Mouse (Mus musculus): ENCODE data around the gene Plekhh3. TPM values are rescaled to one million over a fixed set of nuclear protein-coding genes. Genes with fewer than 3 reads are reported as not detected.

The Plekhh3 gene
- total and polyA plus RNA-seq, 3 experiments = 1.5 to 3.8 (median 2.6) TPM

DNA sequence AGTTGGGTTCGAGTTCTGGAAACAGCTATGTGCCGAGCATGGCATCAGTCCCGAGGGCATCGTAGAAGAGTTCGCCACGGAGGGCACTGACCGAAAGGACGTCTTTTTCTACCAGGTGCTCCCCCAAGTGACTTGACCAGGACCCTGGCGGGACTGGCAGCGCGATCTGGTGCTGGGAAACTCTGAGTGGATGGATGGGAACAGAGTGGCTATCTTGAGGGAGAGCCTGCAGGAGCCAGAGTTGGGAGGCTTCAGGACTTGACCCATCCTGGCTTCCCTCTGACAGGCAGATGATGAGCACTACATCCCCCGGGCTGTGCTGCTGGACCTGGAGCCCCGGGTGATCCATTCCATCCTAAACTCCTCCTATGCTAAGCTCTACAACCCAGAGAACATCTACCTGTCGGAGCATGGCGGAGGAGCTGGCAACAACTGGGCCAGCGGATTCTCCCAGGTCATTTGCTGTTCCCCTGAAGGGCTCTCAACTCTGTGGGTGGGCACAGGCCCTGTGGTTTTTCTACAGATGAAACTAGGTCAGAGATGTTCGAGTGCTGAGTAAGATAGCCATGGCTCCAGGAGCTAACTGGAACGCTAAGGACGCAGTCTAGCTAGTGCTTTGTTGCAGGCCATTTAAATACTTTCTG, 50.5 kb downstream of the Plekhh3 start:
- no peak for ATAC-seq (ENCODE audit: extremely low read depth, insufficient number of reproducible peaks, low FRiP score, poor library complexity, severe bottlenecking)
- peaks cover 49% of the 10 kb centered on the region for H3K4me1 ChIP-seq (ENCODE audit: insufficient read depth, low read depth, low read length)
- H3K36me3 ChIP-seq (replicated peaks) = peaks cover 57% of the 10 kb centered on the region

DNA sequence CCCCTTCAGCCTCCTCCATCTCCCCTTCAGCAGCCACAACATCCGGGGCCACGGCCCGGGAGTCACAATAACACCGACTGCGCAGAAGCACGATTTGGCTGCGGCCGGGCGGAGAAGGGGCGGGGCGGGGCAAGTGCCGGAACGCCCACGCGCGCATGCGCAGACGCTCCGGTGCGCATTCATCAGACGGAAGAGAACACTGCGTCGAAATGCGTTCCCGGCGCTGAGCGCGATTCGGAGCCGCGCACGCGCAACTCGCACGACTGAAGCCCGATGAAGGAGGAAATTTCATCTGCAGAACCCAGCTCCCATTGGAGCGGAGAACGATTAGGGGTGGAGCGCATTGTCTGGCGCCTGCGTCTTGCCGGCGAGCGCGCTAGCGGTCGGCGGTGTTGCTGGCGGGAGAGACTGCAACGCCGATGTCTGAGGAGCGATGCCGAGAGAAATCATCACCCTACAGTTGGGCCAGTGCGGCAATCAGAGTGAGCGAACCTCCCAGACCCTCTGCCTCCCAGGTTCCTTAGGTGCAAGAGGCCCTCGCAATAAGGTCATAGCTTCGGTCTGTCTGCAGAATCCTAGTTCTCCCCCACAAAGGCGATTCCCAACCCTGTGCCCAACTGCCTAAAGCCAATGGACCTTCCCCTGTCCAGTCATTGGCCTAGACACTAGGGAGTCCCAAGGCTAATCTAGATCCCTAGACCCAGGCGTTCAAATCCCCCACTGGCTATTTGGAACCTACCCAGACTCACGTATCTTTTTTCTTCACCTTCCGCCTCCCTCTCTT, 51.2 kb downstream of the Plekhh3 start, which contains the start of the genes Retreg3 and Tubg1:
Gene Retreg3, minus strand, starts transcription at position 133 of the 784 bp plus-strand sequence.
Gene Tubg1, plus strand, starts transcription at position 178 of the 784 bp plus-strand sequence.
- peak within 1 kb of the TSS; percentile 92 for H3K4me3 ChIP-seq (ENCODE audit: low read depth, low read length)
- peaks cover 53% of the 10 kb centered on the region for H3K4me1 ChIP-seq (ENCODE audit: insufficient read depth, low read depth, low read length)
- peak; percentile 94 for DNase-seq (ENCODE audit: low spot score)
- TF ChIP-seq GATA1 (IDR thresholded peaks at IDR 0.05; ENCODE audit: borderline replicate concordance, low read length) = no peak
- no peaks in the 10 kb centered on the region for H3K9me3 ChIP-seq (replicated peaks)
- peaks cover 58% of the 10 kb centered on the region for H3K36me3 ChIP-seq (replicated peaks)
- H3K27me3 ChIP-seq (ENCODE audit: insufficient read depth, low read length) = peaks cover 6% of the 10 kb centered on the region; the same call in 1 of the 2 replicates
- ATAC-seq (ENCODE audit: extremely low read depth, insufficient number of reproducible peaks, low FRiP score, poor library complexity, severe bottlenecking) = peak; percentile 90

More for the DNA sequence above, 50.5 kb downstream of the Plekhh3 start:
- Histone ChIP-seq H3K27me3 (ENCODE audit: insufficient read depth, low read length) (peaks cover 6% of the 10 kb centered on the region; the same call in 1 of the 2 replicates), H3K9me3 (replicated peaks) (no peaks in the 10 kb centered on the region), H3K4me3 (ENCODE audit: low read depth, low read length) (peak overlapping the region; percentile 92)
- TF ChIP-seq POLR2AphosphoS5 (IDR thresholded peaks at IDR 0.05; ENCODE audit: insufficient replicate concordance, low read depth, low read length) = no peak
- TF ChIP-seq TAL1 (conservative IDR thresholded peaks at IDR 0.05; ENCODE audit: low read depth, low read length) = no peak
- TF ChIP-seq CTCF (IDR thresholded peaks at IDR 0.05; ENCODE audit: low read depth, low read length) = no peak
- no peak for TF ChIP-seq GATA1 (IDR thresholded peaks at IDR 0.05; ENCODE audit: borderline replicate concordance, low read length)
- no peak for DNase-seq (ENCODE audit: low spot score)

DNA sequence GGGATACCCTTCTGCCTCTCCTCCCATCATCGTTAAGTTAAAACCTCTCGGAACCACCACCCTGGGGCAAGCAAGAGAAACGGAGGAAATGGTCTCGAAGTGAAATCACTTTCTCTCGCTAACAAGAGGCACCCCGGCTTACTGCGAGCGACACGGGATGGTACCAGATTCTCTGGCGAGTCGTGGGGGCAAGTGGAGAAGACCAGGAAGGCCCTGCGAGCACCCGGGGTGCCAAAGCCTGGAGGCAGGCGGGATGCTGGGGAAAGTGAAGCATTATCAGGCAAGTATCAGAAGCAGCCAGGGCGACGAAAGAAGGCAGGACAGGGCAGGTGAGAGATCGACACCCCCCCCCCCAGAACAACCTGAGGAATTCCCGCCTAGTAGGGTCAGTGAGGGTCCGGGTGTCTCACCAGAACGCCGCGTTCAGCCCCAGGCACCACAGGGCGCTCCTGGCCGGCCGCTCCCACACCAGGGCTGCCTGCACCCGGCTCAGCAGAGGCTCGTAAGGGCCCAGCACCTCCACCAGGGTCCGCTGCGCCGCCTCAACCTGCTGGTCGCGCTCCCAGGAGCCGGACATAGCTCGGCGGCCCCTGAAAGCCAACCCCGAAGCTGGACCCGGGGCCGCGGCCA, 51.9 kb downstream of the Plekhh3 start:
- TF ChIP-seq CTCF (IDR thresholded peaks at IDR 0.05; ENCODE audit: low read depth, low read length) (no peak), GATA2 (IDR thresholded peaks at IDR 0.05; ENCODE audit: borderline replicate concordance, low read depth, low read length) (no peak), POLR2AphosphoS5 (IDR thresholded peaks at IDR 0.05; ENCODE audit: insufficient replicate concordance, low read depth, low read length) (no peak), GATA1 (IDR thresholded peaks at IDR 0.05; ENCODE audit: borderline replicate concordance, low read length) (no peak), TAL1 (conservative IDR thresholded peaks at IDR 0.05; ENCODE audit: low read depth, low read length) (no peak)
- H3K36me3 ChIP-seq (replicated peaks) = peaks cover 60% of the 10 kb centered on the region
- H3K4me1 ChIP-seq (ENCODE audit: insufficient read depth, low read depth, low read length) = peaks cover 57% of the 10 kb centered on the region
- ATAC-seq (ENCODE audit: extremely low read depth, insufficient number of reproducible peaks, low FRiP score, poor library complexity, severe bottlenecking) = no peak
- H3K9me3 ChIP-seq (replicated peaks) = no peaks in the 10 kb centered on the region
- H3K27me3 ChIP-seq (ENCODE audit: insufficient read depth, low read length) = 0 out of 2 replicates have a peak, but pooled peaks cover under 1% of the 10 kb centered on the region
- H3K4me3 ChIP-seq (ENCODE audit: low read depth, low read length) = peak overlapping the region; percentile 92
- DNase-seq (ENCODE audit: low spot score) = peak; percentile 77

DNA sequence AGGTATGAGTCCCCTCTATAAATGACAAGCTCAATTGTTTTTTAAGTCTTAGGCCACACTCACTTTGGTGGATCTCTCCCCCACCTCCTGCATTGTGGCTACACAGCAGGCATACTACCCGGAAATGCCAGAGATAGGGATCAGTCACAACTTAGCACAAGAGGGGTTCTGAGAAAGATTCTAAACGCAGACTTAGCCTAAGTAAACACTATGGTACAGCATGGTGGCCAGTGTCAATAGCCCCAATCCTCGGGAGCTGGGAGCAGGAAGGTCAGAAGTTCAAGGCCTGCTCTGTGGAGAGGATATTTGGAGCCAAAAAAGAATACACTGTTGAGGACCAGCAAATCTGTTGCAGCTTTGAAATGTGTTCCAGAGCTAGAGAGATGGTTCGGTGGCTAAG, 53.0 kb downstream of the Plekhh3 start:
- DNase-seq (ENCODE audit: low spot score) (no peak), ATAC-seq (ENCODE audit: extremely low read depth, insufficient number of reproducible peaks, low FRiP score, poor library complexity, severe bottlenecking) (no peak)
- Histone ChIP-seq H3K27me3 (ENCODE audit: insufficient read depth, low read length) (no peaks in the 10 kb centered on the region), H3K4me3 (ENCODE audit: low read depth, low read length) (peak overlapping the region; percentile 92; the same call in 1 of the 2 replicates), H3K36me3 (replicated peaks) (peaks cover 58% of the 10 kb centered on the region), H3K4me1 (ENCODE audit: insufficient read depth, low read depth, low read length) (peaks cover 55% of the 10 kb centered on the region), H3K9me3 (replicated peaks) (no peaks in the 10 kb centered on the region)
- TF ChIP-seq CTCF (IDR thresholded peaks at IDR 0.05; ENCODE audit: low read depth, low read length) = no peak
- no peak for TF ChIP-seq GATA1 (IDR thresholded peaks at IDR 0.05; ENCODE audit: borderline replicate concordance, low read length)
- TF ChIP-seq TAL1 (conservative IDR thresholded peaks at IDR 0.05; ENCODE audit: low read depth, low read length) = no peak
- TF ChIP-seq POLR2AphosphoS5 (IDR thresholded peaks at IDR 0.05; ENCODE audit: insufficient replicate concordance, low read depth, low read length) = no peak
- TF ChIP-seq GATA2 (IDR thresholded peaks at IDR 0.05; ENCODE audit: borderline replicate concordance, low read depth, low read length) = no peak

DNA sequence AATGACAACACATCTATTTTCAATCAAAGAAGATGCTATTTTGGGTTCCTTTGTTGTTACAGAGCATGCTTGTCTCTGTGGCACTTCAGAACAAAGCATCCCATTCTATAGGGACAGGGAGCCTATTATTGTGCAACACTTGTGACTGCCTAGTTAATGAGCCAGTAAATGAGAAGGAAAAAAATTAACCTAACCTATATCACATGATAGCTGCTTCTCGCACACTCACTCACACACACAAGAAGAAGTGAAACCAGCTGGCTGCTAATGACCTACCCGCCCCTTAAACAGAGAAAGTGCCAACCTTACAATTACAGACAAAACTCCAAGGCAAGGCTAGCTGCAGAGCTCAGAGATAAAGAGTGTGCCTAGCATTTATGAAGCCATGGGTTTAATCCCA, 55.6 kb downstream of the Plekhh3 start:
- Histone ChIP-seq H3K9me3 (replicated peaks) (peaks cover 3% of the 10 kb centered on the region; the same call in 1 of the 2 replicates), H3K4me3 (ENCODE audit: low read depth, low read length) (no peak overlapping the region), H3K27me3 (ENCODE audit: insufficient read depth, low read length) (no peaks in the 10 kb centered on the region), H3K36me3 (replicated peaks) (peaks cover 61% of the 10 kb centered on the region), H3K4me1 (ENCODE audit: insufficient read depth, low read depth, low read length) (peaks cover 44% of the 10 kb centered on the region)
- DNase-seq (ENCODE audit: low spot score) = no peak
- TF ChIP-seq TAL1 (conservative IDR thresholded peaks at IDR 0.05; ENCODE audit: low read depth, low read length) (no peak), GATA1 (IDR thresholded peaks at IDR 0.05; ENCODE audit: borderline replicate concordance, low read length) (no peak), CTCF (IDR thresholded peaks at IDR 0.05; ENCODE audit: low read depth, low read length) (no peak), POLR2AphosphoS5 (IDR thresholded peaks at IDR 0.05; ENCODE audit: insufficient replicate concordance, low read depth, low read length) (no peak), GATA2 (IDR thresholded peaks at IDR 0.05; ENCODE audit: borderline replicate concordance, low read depth, low read length) (no peak)
- ATAC-seq (ENCODE audit: extremely low read depth, insufficient number of reproducible peaks, low FRiP score, poor library complexity, severe bottlenecking) = no peak

Other genes starting within 250 kb of the Plekhh3 start
Only the 20 nearest of the 25 such genes appear.
- gene Naglu, start 101.3 kb downstream of the Plekhh3 start, total RNA-seq (2014; fragmentation: Nextera tagmentation) = 6.1 and 6.3 TPM in 2 replicates
- 14.2 and 18.4 TPM in 2 replicates for gene Naglu, start 101.3 kb downstream of the Plekhh3 start, total RNA-seq (2017)
- gene Naglu, start 101.3 kb downstream of the Plekhh3 start, polyA plus RNA-seq (2012) = 5.1 and 6.4 TPM in 2 replicates
- not detected in 2 replicates for gene Hsd17b1, start 92.9 kb downstream of the Plekhh3 start, total RNA-seq (2014; fragmentation: Nextera tagmentation)
- gene Hsd17b1, start 92.9 kb downstream of the Plekhh3 start, total RNA-seq (2017) = 0.44 and 0.76 TPM in 2 replicates
- 0.12 and 0.20 TPM in 2 replicates for gene Hsd17b1, start 92.9 kb downstream of the Plekhh3 start, polyA plus RNA-seq (2012)
- 23.6 and 26.7 TPM in 2 replicates for gene Coasy, start 88.8 kb downstream of the Plekhh3 start, total RNA-seq (2014; fragmentation: Nextera tagmentation)
- gene Coasy, start 88.8 kb downstream of the Plekhh3 start, total RNA-seq (2017) = 31.7 and 32.6 TPM in 2 replicates
- gene Coasy, start 88.8 kb downstream of the Plekhh3 start, polyA plus RNA-seq (2012) = 39.3 and 43.6 TPM in 2 replicates
- gene Mlx, start 84.1 kb downstream of the Plekhh3 start, total RNA-seq (2014; fragmentation: Nextera tagmentation) = 40.5 and 43.2 TPM in 2 replicates
- 45.5 and 45.9 TPM in 2 replicates for gene Mlx, start 84.1 kb downstream of the Plekhh3 start, total RNA-seq (2017)
- gene Mlx, start 84.1 kb downstream of the Plekhh3 start, polyA plus RNA-seq (2012) = 13.0 and 17.8 TPM in 2 replicates
- 11.1 and 15.7 TPM in 2 replicates for gene Psmc3ip, start 75.9 kb downstream of the Plekhh3 start, total RNA-seq (2014; fragmentation: Nextera tagmentation)
- gene Psmc3ip, start 75.9 kb downstream of the Plekhh3 start, total RNA-seq (2017) = 27.0 and 29.8 TPM in 2 replicates
- 20.5 and 20.6 TPM in 2 replicates for gene Psmc3ip, start 75.9 kb downstream of the Plekhh3 start, polyA plus RNA-seq (2012)
- 12.0 and 13.4 TPM in 2 replicates for gene Retreg3, start 51.5 kb downstream of the Plekhh3 start, total RNA-seq (2014; fragmentation: Nextera tagmentation)
- 43.2 and 44.0 TPM in 2 replicates for gene Retreg3, start 51.5 kb downstream of the Plekhh3 start, total RNA-seq (2017)
- gene Retreg3, start 51.5 kb downstream of the Plekhh3 start, polyA plus RNA-seq (2012) = 7.7 and 9.4 TPM in 2 replicates
- 39.8 and 42.0 TPM in 2 replicates for gene Tubg1, start 51.4 kb downstream of the Plekhh3 start, total RNA-seq (2014; fragmentation: Nextera tagmentation)
- gene Tubg1, start 51.4 kb downstream of the Plekhh3 start, total RNA-seq (2017) = 46.0 and 47.5 TPM in 2 replicates
- gene Tubg1, start 51.4 kb downstream of the Plekhh3 start, polyA plus RNA-seq (2012) = 96.1 and 120 TPM in 2 replicates
- not detected in 2 replicates for gene Tubg2, start 15.4 kb downstream of the Plekhh3 start, total RNA-seq (2014; fragmentation: Nextera tagmentation)
- gene Tubg2, start 15.4 kb downstream of the Plekhh3 start, total RNA-seq (2017) = not detected in 2 replicates
- not detected in 2 replicates for gene Tubg2, start 15.4 kb downstream of the Plekhh3 start, polyA plus RNA-seq (2012)
- gene Cntnap1, start 828 bp downstream of the Plekhh3 start, total RNA-seq (2014; fragmentation: Nextera tagmentation) = not detected in 2 replicates
- under 0.01 and 0.06 TPM in 2 replicates for gene Cntnap1, start 828 bp downstream of the Plekhh3 start, total RNA-seq (2017)
- 0.02 and 0.08 TPM in 2 replicates for gene Cntnap1, start 828 bp downstream of the Plekhh3 start, polyA plus RNA-seq (2012)
- gene Ccr10, start 4.1 kb upstream of the Plekhh3 start, total RNA-seq (2014; fragmentation: Nextera tagmentation) = not detected in 2 replicates
- gene Ccr10, start 4.1 kb upstream of the Plekhh3 start, total RNA-seq (2017) = not detected in 2 replicates
- not detected in 2 replicates for gene Ccr10, start 4.1 kb upstream of the Plekhh3 start, polyA plus RNA-seq (2012)
- gene Ezh1, start 55.1 kb upstream of the Plekhh3 start, total RNA-seq (2014; fragmentation: Nextera tagmentation) = 46.1 and 55.9 TPM in 2 replicates
- 23.9 and 25.4 TPM in 2 replicates for gene Ezh1, start 55.1 kb upstream of the Plekhh3 start, total RNA-seq (2017)
- 2.0 and 4.2 TPM in 2 replicates for gene Ezh1, start 55.1 kb upstream of the Plekhh3 start, polyA plus RNA-seq (2012)
- gene Ramp2, start 74.7 kb upstream of the Plekhh3 start, total RNA-seq (2014; fragmentation: Nextera tagmentation) = not detected in 2 replicates
- gene Ramp2, start 74.7 kb upstream of the Plekhh3 start, total RNA-seq (2017) = 0.27 TPM in 1 of 2 replicates, not detected in the other
- 0.04 and 0.10 TPM in 2 replicates for gene Ramp2, start 74.7 kb upstream of the Plekhh3 start, polyA plus RNA-seq (2012)
- gene Vps25, start 82.4 kb upstream of the Plekhh3 start, total RNA-seq (2014; fragmentation: Nextera tagmentation) = 482 and 539 TPM in 2 replicates
- 98.4 and 104 TPM in 2 replicates for gene Vps25, start 82.4 kb upstream of the Plekhh3 start, total RNA-seq (2017)
- gene Vps25, start 82.4 kb upstream of the Plekhh3 start, polyA plus RNA-seq (2012) = 140 and 170 TPM in 2 replicates
- gene Wnk4, start 89.2 kb upstream of the Plekhh3 start, total RNA-seq (2014; fragmentation: Nextera tagmentation) = 21.2 and 27.2 TPM in 2 replicates
- 2.3 and 4.2 TPM in 2 replicates for gene Wnk4, start 89.2 kb upstream of the Plekhh3 start, total RNA-seq (2017)
- gene Wnk4, start 89.2 kb upstream of the Plekhh3 start, polyA plus RNA-seq (2012) = 45.0 and 48.7 TPM in 2 replicates
- 1.5 TPM in 1 of 2 replicates, not detected in the other for gene Cntd1, start 107.7 kb upstream of the Plekhh3 start, total RNA-seq (2014; fragmentation: Nextera tagmentation)
- 0.81 and 1.1 TPM in 2 replicates for gene Cntd1, start 107.7 kb upstream of the Plekhh3 start, total RNA-seq (2017)
- gene Cntd1, start 107.7 kb upstream of the Plekhh3 start, polyA plus RNA-seq (2012) = 0.02 TPM in 1 of 2 replicates, not detected in the other
- gene Coa3, start 107.8 kb upstream of the Plekhh3 start, total RNA-seq (2014; fragmentation: Nextera tagmentation) = 52.6 and 54.1 TPM in 2 replicates
- 58.1 and 65.9 TPM in 2 replicates for gene Coa3, start 107.8 kb upstream of the Plekhh3 start, total RNA-seq (2017)
- 16.8 and 39.8 TPM in 2 replicates for gene Coa3, start 107.8 kb upstream of the Plekhh3 start, polyA plus RNA-seq (2012)
- gene Becn1, start 130.9 kb upstream of the Plekhh3 start, total RNA-seq (2014; fragmentation: Nextera tagmentation) = 42.5 and 46.3 TPM in 2 replicates
- gene Becn1, start 130.9 kb upstream of the Plekhh3 start, total RNA-seq (2017) = 142 and 148 TPM in 2 replicates
- gene Becn1, start 130.9 kb upstream of the Plekhh3 start, polyA plus RNA-seq (2012) = 97.7 and 109 TPM in 2 replicates
- 300 and 317 TPM in 2 replicates for gene Psme3, start 144.9 kb upstream of the Plekhh3 start, total RNA-seq (2014; fragmentation: Nextera tagmentation)
- gene Psme3, start 144.9 kb upstream of the Plekhh3 start, total RNA-seq (2017) = 98.7 and 113 TPM in 2 replicates
- 68.6 and 68.8 TPM in 2 replicates for gene Psme3, start 144.9 kb upstream of the Plekhh3 start, polyA plus RNA-seq (2012)
- 18.1 and 19.5 TPM in 2 replicates for gene Aoc2, start 153.7 kb upstream of the Plekhh3 start, total RNA-seq (2014; fragmentation: Nextera tagmentation)
- 4.5 and 4.6 TPM in 2 replicates for gene Aoc2, start 153.7 kb upstream of the Plekhh3 start, total RNA-seq (2017)
- gene Aoc2, start 153.7 kb upstream of the Plekhh3 start, polyA plus RNA-seq (2012) = 10.0 and 10.1 TPM in 2 replicates
- 2.5 TPM in 1 of 2 replicates, not detected in the other for gene Aoc3, start 159.3 kb upstream of the Plekhh3 start, total RNA-seq (2014; fragmentation: Nextera tagmentation)
- gene Aoc3, start 159.3 kb upstream of the Plekhh3 start, total RNA-seq (2017) = 0.16 TPM in 1 of 2 replicates, not detected in the other
- 0.07 and 0.10 TPM in 2 replicates for gene Aoc3, start 159.3 kb upstream of the Plekhh3 start, polyA plus RNA-seq (2012)

All from G1E (cell line).